Mouse (Mus musculus) B cell, adult (primary cell): Measurements from ENCODE around the gene Nmrk1. TPM values are rescaled to one million over a fixed set of nuclear protein-coding genes. Genes with fewer than 3 reads are reported as not detected.

ENCODE experiments used
- total RNA-seq: library from RNA; stranded (reverse); gene quantifications from 4 replicates; pipeline ENCODE4 v1.2.4, GENCODE M21; 2023; ENCODE audit not compliant: inconsistent age

Nmrk1 gene
- total RNA-seq, result 32.6 to 38.2 TPM (median 34.9 TPM) in 4 replicates

GRCm38 (mm10) chr19:18631644-18632219 lies at the start of gene Nmrk1, which contains the start of gene Ostf1:
Gene Nmrk1, plus strand, starts transcription at chr19:18631950.
Gene Ostf1, minus strand, starts transcription at chr19:18631823.

DNA sequence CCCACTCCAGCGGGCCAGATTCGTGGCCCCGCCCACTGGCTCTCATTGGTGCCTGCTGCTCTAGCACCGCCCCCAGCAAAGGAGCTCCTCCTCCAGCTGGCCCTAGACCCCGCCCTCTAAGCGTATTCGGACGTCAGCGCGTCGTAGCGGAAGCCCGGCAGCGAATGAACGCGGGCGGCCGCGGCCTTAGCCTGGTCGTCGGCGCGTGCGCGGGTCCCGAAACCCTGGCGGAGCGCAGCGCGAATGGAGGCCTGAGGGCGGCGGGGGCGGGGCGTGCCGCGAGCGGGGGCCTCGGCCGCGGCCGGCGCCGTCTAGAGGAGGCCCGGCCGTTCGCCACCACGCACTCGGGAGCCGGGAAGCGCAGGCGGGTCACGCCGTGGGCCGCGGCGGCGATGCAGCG lies 38.9 kb downstream of the Nmrk1 start, which contains the start of gene Carnmt1:
TSS of gene Carnmt1 (plus strand) at position 157 of the 400 bp plus-strand sequence.

Other genes starting within 250 kb of the Nmrk1 start
- gene Ostf1, start 127 bp upstream of the Nmrk1 start, total RNA-seq, result 150 to 159 TPM (median 152 TPM) in 4 replicates
- gene Carnmt1, start 38.8 kb downstream of the Nmrk1 start, total RNA-seq, result 10.1 to 13.2 TPM (median 10.9 TPM) in 4 replicates
- 9.0 to 12.4 TPM (median 10.6 TPM) in 4 replicates for gene D030056L22Rik, start 81.2 kb downstream of the Nmrk1 start, total RNA-seq
- not detected in 4 replicates for gene Trpm6, start 118.0 kb downstream of the Nmrk1 start, total RNA-seq